Mouse (Mus musculus) common myeloid progenitor, adult 5-6 weeks (primary cell): ENCODE measurements at regions not wholly inside any gene's neighbourhood (a gene's known extent, or its start where the extent isn't known, plus 50 kb on each side); places are given as distances from the start of the nearest gene placed in this dataset.

Experiments
- ATAC-seq: replicated peaks from 2 replicates; pipeline ENCODE4 v1.8.0; 2016; ENCODE audit warnings: low read depth, mild to moderate bottlenecking, moderate TSS enrichment, inconsistent platforms; ENCODE audit not compliant: poor library complexity, severe bottlenecking

DNA sequence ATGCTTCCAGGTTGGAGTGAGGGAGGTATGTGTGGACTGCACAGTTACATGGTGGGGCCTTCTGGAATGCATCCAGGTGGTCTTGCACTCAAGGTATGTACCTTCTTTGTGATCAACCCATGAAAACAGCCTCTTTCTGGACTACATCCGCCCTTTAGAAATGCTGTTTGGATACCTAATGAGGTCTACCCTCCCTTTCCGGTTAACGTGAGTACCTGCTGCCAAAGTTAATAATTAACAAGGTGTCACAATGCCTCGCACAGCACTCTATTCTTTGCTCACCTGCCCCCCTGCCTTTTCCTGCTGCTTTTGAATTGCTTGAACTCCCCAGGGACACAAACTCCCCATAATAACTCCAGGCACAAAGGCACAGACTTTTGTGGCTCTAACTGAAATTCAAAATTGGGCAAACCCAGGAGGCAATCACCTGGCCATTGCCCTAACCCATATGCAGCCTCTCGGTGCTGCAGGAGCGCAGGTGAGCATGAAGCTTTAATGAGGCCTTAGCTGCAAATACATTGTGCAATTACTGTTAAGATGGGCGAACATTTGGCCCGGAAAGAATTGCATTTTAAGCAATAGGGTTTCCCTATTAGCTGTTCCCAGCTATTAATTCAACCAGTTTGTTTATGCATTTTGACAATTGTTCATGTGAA lies 500.9 kb upstream of the Nox3 start:
- ATAC-seq, result no peak

DNA sequence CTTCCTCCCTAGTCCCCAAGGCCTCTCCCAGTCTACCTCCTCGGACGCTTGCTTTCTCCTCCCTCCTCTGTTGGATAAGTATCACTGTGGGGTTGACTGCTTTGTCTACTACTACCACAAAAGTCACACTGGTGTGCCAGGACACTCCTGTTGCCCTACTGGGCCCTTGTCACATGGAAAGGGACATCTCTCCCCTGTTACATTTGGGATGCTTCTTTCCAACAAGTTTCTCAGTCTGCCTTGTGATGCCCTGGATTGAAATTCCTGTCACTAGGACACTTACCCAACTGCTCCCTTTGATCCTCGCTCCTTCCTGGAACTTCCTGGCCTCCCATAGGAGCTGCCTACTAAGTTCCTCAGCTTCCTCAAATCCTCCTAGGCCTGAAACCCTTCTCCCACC lies 501.9 kb upstream of the Nox3 start:
- ATAC-seq, result no peak

DNA sequence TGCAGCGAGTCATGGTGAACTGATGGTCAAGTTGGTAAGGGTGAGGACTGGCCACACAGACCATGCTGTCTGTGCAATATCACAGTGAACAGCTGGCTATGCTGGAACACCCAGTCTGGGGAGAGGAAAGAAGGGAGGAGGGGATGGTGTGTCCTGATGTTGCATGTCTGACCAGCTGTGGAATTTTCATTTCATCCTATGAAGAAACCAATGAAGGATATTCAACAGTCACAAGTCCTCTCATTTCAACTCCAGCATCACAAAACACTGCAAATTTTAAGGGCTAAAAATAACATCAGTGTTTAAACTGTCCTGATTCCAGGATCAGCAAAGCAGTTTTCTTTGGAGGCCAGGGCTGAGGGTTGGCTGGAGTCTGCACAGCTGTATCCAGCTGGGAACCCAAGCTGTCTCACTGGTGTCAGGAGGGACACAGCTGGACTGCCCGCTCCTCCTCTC lies 503.7 kb upstream of the Nox3 start:
- ATAC-seq, result no peak

DNA sequence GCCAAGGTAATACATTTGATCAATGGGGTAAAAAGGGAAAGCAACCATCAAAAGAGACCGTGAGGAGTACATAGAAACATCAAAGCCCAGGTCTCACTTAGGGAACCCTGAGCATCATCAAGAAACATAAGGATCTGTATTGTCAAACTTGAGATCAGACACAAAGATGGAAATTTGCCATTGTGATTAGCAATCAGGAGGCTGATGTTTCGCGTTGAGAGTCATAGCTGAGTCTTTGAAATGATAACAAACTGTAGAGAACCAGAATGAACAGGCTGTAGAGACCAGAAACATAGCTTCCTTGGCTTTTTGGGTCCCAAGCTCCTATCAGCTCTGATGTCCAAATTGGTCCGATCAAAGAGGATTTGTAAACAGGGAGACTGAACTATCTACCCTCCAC lies 505.2 kb upstream of the Nox3 start:
- ATAC-seq, result no peak

DNA sequence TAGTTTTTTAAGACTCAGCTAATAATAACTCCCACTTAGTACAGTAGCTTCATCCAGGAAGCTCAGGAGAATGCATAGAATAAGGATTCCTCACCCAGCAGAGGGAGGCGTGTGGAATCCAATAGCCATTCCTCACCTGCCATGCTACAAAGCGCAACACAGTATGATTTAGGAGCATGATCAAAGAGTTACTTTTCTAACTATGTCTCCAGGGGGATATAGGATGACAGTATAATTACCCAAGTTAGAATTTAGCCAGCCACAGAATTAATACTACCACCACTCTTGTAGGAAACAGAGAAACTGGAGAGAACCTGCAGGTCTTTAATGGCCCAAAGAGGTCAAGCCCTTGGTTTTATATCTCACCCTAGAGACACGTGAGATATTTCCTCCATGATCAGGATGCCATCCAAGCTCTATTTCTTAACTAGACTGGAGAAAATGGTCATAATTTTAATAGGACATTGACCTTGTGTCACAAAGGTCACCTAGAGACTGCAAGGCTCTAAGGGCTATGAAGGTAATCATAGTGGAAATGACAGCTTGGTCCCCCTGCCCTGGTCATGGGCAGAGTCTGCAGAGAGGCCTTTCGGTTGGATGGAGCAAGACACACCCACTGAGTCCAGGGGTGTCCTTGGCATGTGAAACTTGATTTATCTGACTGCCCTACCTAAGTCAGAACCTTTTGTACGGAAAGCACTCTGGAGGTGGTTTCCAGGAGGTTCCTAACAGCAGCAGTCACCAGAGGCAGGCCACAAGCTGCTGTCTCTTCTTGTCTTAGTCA lies 512.3 kb upstream of the Nox3 start:
- ATAC-seq, result no peak

DNA sequence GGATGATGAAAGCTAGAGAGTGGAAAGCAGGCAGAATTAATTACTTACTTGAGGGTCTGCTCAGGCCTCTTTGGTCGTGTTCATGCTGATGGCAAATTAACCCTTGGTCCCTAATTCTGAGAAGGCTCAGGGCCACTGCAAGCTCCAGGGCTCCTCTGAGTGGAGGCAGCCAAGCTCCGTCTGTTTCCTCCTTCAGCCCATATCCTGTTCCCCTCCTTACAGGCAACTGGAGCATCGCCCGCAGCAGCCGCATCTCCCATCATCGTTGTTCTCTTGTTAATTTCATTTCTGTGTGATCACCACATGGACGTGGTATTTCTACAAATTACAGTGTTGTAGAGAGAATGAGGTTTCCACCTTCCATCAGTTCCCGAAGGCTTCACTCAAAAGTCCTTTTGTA lies 513.6 kb upstream of the Nox3 start:
- peak; percentile 78 for ATAC-seq

DNA sequence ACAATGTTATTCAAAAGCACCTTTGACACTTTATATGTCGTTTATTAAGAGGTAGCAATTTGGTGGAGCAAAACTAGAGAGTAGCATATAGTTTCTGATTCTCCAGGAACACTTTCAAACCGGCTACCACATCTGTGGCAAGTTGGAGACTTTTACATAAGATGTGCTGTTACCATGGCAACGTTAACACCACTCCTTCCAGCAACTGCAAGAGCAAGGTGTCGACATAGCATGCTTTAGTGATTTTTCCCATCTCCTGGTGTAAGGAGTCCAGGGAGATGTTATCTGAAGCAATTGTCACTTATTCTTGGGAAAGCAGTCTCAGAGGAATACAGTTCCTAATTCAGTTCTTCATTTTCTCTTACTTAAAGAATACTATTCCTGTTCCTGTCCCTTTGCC lies 516.5 kb upstream of the Nox3 start:
- no peak for ATAC-seq

DNA sequence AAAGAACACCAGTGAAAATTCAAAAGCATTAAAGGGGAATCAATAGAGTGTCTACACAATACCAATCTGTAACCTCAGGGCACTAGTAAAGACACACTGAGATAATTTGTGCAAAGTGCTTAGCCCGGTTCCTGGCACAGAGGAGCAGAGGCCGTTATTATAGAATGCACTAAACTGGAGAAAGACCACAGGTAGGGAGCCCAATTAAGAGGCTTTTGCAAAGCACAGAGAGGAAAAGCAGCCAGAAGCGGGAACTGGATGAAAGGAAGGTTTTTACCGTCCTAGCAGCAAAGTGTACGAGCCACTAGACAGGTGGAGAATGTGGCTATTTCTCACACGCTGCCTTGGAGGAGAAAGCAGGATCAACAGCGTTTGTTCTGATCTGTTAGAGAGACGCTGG lies 518.9 kb upstream of the Nox3 start:
- no peak for ATAC-seq

DNA sequence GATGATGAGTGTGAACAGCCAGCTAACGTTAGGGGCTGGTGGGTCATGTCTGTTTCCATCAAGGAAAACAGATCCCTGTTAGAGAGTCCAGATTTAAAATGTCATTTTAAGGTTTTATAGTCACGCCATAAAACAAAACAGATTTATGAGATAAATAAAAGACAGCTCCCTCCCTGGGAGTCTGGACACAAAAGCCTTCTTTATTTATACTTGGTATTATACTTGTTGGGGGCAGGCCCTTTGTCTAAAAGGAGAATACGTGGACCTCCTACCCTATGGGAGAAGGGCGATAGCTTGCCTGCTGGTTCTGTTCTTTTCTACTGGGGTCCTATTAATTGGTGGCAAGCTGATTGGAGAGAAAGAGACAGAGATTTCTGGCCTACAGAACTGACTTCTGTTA lies 520.1 kb upstream of the Nox3 start:
- no peak for ATAC-seq

DNA sequence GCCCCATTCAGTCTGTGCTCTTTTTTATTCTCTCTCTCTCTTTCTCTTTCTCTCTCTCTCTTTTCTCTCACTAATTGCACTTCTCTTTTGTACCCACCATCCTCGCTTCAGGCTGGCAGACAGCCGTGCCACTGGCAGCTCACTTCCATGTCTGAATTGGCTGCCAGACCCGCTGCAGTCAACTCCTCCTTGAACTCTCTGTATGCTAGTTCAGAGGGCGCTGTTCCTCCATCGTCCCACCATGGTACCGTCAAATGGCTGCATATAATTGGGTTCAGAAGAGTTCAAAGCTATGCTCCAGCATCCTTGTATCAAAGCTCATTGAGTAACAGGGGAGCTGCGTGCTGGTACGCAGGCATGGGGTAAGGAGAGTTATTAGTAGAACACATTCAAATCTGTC lies 520.7 kb upstream of the Nox3 start:
- ATAC-seq, result no peak

DNA sequence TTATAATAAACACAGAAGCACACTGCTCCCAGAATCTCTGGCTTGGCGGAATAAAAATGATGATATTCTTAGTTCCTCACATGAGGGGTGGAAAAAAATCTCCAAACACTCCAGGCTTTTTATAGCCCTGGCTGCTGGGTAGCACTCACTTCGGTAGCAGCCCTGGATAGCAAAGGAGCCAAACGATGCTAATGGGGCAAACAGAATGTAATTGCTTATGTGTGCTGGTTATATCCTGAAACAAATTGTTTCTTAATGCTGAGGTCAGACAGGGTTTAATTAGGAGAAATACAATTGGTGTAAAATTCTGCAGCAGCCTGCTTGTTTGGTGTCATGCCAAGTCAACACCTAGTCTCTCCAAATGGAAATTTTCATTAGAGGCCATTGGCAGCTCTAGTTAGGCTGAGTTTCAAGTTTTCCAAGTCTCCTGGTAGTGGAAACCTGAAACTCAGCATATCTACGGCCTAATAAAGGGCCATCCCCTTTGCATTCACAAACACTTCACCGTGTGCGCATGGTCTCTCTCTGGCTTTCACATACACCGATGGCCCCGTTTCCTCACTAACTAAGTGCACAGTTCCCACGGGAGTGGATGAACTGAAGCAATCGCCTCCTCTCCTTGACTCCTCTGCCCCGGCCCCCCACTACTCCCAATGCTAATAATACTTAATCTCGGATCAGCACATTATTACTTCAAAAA lies 524.8 kb upstream of the Nox3 start:
- ATAC-seq, result no peak

DNA sequence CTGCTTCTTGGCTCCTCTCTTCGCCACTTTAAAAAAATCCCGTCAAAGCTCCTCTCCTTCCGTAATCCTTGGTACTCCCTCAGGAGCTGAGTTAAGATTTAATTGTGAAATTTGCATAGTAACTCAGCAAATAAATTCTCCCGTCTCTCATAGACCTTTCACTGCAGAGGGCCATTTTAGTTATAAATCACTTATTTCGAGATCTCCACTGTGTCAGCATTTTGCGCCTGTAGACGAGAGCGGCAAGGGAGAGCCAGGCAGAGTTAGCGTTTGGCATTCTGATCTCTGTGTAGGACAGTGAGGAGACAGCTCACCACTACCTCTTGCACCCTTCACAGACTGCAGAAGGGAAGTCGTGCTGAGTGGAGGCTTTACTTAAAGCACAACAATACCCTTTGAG lies 531.8 kb upstream of the Nox3 start:
- no peak for ATAC-seq

DNA sequence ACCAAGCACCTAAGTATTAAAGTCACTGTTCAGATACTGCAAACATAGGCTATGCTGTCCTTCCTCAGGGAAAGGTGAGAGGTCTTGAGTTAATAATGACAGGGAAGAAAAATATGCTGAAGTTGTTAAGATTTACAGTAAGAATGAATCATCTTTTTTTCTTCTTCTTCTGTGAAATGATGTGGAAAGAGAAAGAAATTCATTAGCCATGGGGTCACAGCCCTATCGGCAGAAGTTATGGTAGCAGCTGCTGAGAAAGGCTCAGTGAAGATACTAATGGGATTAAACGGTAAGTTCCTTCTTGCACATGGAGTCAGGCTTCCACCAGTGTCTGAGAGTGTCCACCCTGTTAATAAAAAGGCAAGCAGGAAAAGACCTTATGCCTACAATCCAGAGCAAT lies 533.9 kb upstream of the Nox3 start:
- ATAC-seq, result no peak

DNA sequence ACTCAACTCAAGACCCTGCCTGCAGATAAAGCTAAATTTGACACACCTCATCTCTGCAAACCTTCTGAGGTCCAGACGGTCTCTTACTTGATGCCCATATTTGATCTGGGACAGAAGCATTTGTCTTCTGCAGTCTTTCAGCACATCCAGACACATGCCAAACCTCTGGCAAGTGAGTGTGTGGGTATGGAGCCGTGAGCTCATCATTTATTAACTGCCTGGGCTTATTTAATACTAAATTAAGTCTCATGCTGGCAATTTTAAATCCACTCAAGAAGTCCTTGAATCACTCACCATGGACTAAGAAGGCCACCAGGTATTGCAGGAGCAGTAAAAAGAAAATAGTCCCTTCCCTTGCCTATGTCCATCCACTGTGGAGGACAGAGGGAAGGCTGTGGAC lies 554.4 kb upstream of the Nox3 start:
- no peak for ATAC-seq

DNA sequence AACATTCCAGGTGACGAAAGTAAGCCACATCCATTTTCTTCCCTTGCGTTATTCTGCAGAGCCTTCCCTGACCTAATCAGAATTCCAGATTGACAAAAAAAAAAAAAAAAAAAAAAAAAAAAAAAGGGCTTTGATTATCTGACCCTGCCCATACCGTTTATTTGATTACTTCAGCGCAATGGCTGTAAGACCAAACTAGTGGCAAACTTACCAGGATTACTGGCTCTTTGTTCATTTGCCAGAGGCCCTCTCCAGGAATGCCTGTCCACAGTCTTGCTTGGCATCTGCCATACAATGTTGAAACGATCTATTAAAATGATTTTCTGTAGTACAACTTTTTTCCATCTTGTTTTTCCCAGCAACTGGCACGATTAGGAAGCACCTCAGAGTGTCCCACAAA lies 569.4 kb upstream of the Nox3 start:
- no peak for ATAC-seq

DNA sequence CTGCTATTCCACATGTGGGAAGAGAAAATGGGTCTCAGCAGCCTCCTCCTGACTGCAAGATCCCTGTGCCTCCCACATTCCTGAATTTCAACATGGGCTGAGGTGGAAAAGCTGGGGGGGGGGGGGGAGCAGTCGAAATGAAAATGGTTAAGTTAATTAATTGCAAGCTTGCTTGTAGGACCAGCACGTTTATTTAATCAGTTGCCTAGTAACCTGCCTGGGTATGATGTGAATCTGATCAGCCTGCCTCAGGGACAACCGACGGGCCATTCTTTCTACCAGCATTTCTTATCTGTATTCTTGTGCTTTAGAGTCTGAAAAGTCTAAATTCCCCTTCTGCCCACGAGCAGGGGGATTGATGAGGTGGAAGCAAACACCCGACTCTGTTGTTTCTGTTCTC lies 569.9 kb upstream of the Nox3 start:
- ATAC-seq, result no peak

DNA sequence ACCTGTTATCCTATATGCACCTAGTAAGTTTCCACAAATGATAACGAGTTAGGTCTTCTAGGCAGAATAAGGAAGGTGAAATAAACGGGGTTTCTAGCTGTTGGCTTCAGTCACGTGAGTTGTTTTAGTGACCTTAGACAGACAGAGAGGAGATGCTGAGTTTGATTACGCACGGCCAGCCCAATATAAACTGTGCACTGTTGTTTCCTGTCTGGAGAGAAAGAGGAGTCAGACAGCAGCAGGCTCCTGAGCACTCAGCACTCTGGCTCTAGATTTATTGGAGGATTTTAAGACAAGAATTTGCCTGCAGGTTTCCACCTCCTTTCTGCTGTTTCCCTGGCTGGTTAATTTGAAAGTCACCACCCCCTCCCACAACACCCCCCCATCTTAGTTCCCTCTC lies 570.4 kb upstream of the Nox3 start:
- ATAC-seq, result no peak

DNA sequence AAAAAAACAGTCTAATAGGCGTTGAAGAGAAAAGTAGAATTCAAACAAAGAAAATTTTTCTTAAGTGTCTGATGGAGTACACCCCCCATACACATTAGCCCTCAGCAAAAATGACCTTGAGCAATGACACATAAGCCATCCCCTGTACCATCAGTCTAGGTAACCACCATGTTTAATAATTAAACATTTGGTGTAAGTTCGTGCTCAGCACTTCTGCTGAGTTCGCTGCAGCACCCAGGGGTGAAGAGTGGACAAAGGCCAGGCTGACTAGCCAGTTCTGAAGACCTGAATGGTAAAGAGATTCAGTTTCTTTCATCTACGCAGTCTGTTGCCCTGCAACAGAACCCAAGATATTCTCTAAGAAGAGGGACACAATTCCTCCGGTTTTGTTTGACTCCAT lies 572.3 kb upstream of the Nox3 start:
- ATAC-seq, result no peak

DNA sequence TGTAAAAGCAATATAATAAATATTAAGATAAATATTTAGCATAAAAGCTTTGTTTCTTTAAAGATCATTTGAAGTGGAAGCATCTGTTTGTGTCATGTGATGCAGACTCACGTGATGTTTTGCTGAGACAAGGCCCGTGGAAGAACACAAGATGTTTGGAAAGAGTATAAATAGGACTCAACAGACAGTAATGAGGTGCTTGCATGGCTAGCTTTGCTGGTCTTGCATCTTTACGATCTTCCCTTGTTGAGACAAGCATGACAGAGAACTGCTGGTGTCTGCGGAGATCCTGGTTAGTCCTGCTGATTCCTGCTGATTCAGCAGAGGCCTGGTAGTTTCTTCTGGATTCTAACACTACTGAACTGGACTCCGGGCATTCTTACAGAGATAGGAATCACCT lies 576.4 kb upstream of the Nox3 start:
- no peak for ATAC-seq

DNA sequence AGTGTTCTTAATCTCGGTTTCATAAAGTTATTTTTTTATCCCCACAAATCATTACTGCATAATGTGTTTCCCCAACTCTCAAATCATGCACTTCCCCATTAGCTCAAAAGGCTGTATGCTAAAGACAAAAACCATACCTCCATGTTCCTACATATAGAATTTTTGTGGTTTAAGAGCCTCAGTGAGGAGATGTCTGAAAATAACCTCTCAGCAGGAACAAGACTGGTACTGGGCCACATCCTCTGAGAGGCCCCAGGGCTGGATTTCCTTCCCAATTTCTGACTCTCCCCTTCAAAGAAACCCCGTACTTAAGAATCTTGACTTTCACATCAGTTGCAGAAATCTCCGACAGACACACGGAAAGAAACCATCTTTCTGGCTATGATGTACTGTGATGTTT lies 580.7 kb upstream of the Nox3 start:
- ATAC-seq, result peak; percentile 97

DNA sequence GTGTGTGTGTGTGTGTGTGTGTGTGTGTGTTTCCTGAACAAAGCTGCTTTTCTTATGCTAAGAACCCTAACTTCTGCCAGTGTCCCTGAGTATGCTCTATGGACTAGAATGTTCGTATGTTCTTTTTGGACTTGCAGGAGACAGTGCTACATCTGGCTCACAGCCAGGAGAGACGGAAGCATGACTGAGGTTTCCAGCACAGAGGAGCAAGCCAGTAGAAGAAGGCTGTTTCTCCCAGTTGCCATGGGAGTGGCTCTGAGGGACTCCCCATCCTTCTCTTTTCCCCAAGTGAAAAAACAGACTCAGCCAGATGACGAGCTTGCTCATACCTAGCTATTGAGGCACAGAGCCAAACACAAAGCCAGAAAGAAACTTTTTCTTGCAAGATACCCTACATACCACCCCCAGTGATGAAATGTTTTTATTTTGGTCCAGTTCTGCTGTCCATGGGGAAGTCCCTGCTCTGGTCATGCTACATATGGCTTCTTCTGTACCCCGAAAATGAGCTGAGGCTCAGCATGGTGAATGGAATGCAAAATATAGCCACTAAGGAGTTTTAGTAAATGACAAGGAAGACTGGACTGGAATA lies 582.3 kb upstream of the Nox3 start:
- no peak for ATAC-seq
